Mouse (Mus musculus): ENCODE data around the gene Bok.

Gene Bok

DNA sequence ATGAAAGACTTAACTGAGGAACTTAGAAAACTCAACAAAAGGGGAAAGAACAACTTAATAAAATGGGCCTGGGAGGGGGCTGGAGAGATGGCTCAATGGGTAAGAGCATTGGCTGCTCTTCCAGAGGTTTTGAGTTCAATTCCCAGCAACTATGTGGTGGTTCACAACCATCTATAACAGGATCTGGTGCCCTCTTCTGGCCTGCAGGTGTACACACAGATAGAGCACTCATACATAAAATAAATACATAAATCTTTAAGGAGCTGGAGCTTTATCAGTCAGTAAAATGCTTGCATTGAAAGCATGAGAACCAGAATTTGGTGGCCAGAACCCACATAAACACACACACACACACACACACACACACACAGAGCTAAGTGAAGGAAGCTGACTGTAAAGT, 57.5 kb downstream of the Bok start:
- peak; percentile 62 for DNase-seq (ENCODE audit: low read depth, low spot score)
